ENCODE assay signal across 9 mouse cellular contexts in genomic region chr3:129590548-129591226, GRCm38 (mm10). TPM values are rescaled to one million over a fixed set of nuclear protein-coding genes. Genes with fewer than 3 reads are reported as not detected.
DNase-seq lines count a peak whose midpoint lies in the region; ATAC-seq and TF ChIP-seq lines count a peak whose summit lies in the region.
"Had no signal": no experiment of that assay in that cellular context is flagged by ENCODE, and none has a peak within 500 bp of the region (broad histone marks: within the 10 kb centered on the region; RNA-seq: fewer than 3 reads in every experiment).

No protein-coding gene starts in this region.

- H3K4me3 ChIP-seq in ES-E14 (ENCODE audit: insufficient read depth in 1 of 2, low read depth in 1 of 2, low read length in 2 of 2, poor library complexity in 1 of 2, severe bottlenecking in 1 of 2) = peak overlapping the region in 1 of 2 experiments; percentile 11; a peak in 1 of 4 replicates
- H3K4me3 ChIP-seq in embryonic facial prominence, embryonic 10.5 days = no peak overlapping the region
- H3K4me3 ChIP-seq: limb, embryonic 13.5 days had no signal

- peak; percentile 66 to 67 for DNase-seq in B cell, adult 2 months
- DNase-seq in ES-E14 (ENCODE audit: low read depth, low spot score) = no peak
- DNase-seq in frontal cortex, postnatal 36 days (ENCODE audit: low spot score in 2 of 2) = peak; percentile 77 to 86
- peak; percentile 73 to 78 for DNase-seq in left cerebral cortex, adult 18-20 months (ENCODE audit: low spot score in 2 of 2)
- peak; percentile 39 for DNase-seq in retina, postnatal 7 days (ENCODE audit: low read depth, low spot score)
- no peak for DNase-seq in embryonic facial prominence, embryonic 10.5 days (ENCODE audit: low spot score)
- no peak for DNase-seq in testis, postnatal 10 days (ENCODE audit: low spot score)

- H3K36me3 ChIP-seq in ES-E14 (ENCODE audit: control insufficient read depth, insufficient read depth, low read length, poor library complexity, severe bottlenecking) = peaks cover 23% of the 10 kb centered on the region
- H3K36me3 ChIP-seq in embryonic facial prominence, embryonic 10.5 days (replicated peaks) = peaks cover 44% of the 10 kb centered on the region
- H3K36me3 ChIP-seq: limb, embryonic 13.5 days had no signal

- 86% methylated on average over 17 of the region's 17 CpGs for WGBS in embryonic facial prominence, embryonic 10.5 days

- H3K9me3 ChIP-seq in ES-E14 (ENCODE audit: control insufficient read depth, insufficient read depth, low read depth, low read length) = no peaks in the 10 kb centered on the region
- H3K9me3 ChIP-seq in embryonic facial prominence, embryonic 10.5 days = no peaks in the 10 kb centered on the region
- H3K9me3 ChIP-seq: limb, embryonic 13.5 days had no signal

- in situ Hi-C loops in ES-E14 (cut with MboI; ENCODE audit: low sequenced_read_pairs in 2 of 2, unreplicated experiment in 2 of 2) = no loop called here

- peaks cover 15 to 34% of the 10 kb centered on the region in 2 experiments for H3K4me1 ChIP-seq in ES-E14 (ENCODE audit: control insufficient read depth in 2 of 2, insufficient read depth in 2 of 2, low read length in 2 of 2, poor library complexity in 1 of 2)
- peaks cover 10% of the 10 kb centered on the region for H3K4me1 ChIP-seq in embryonic facial prominence, embryonic 10.5 days

- no peak overlapping the region; the same call in 1 of the 2 replicates for H3K9ac ChIP-seq in ES-E14 (ENCODE audit: insufficient read depth, low read depth, low read length, poor library complexity, severe bottlenecking)
- H3K9ac ChIP-seq: limb, embryonic 13.5 days had no signal

- no peak overlapping the region for H3K27ac ChIP-seq in ES-E14 (ENCODE audit: insufficient read depth, low read depth, low read length, poor library complexity, severe bottlenecking)
- H3K27ac ChIP-seq in embryonic facial prominence, embryonic 10.5 days (replicated peaks) = no peak overlapping the region
- H3K27ac ChIP-seq: limb, embryonic 13.5 days had no signal

- no peak for ATAC-seq in megakaryocyte-erythroid progenitor cell, adult 5-6 weeks (replicated peaks; ENCODE audit: low FRiP score, low TSS enrichment, poor library complexity, severe bottlenecking)

- no peaks in the 10 kb centered on the region for H3K27me3 ChIP-seq in embryonic facial prominence, embryonic 10.5 days (replicated peaks; ENCODE audit: low read depth, poor library complexity, severe bottlenecking)
- H3K27me3 ChIP-seq: limb, embryonic 13.5 days had no signal

TF ChIP-seq in ES-E14, 5 proteins besides CTCF, POLR2A, EP300 and RAD21:
- 0 out of 2 replicates have a peak, but pooled peaks have one; percentile 49 for TF ChIP-seq MAFK (IDR thresholded peaks at IDR 0.05; ENCODE audit: insufficient read depth, low read depth, low read length)
- TF ChIP-seq HCFC1 (IDR thresholded peaks at IDR 0.05; ENCODE audit: borderline replicate concordance, insufficient read depth, low read length) = no peak
TF ChIP-seq in ES-E14: peak in this region for 1.

RNA-seq across cellular contexts. Expression of gene Elovl6, which starts 58.5 kb away (rescaled TPM):
- 109 and 118 TPM in 2 replicates for total RNA-seq in ES-E14 (2012; rRNA removed)
- total RNA-seq in left cerebral cortex, adult 18-20 months (2021) = 10 to 100 TPM; 27.4 to 36.4 TPM
- total RNA-seq in megakaryocyte-erythroid progenitor cell, adult 5-6 weeks (2014; fragmentation: Nextera tagmentation) = 13.0 and 19.4 TPM in 2 replicates
- total RNA-seq in megakaryocyte-erythroid progenitor cell, adult 5-6 weeks (2017) = 15.8 and 17.0 TPM in 2 replicates
- 50.6 and 53.1 TPM in 2 replicates for polyA plus RNA-seq in embryonic facial prominence, embryonic 10.5 days (2016; fragmentation: Nextera tagmentation; extraction: Ambion mirVana)

Comparison
In these comparisons a context has a peak if more than half of its experiments do, and no peak if none do; other contexts are left out.
1. DNase-seq: peak in B cell, adult 2 months (2 of 2), frontal cortex, postnatal 36 days (2 of 2), left cerebral cortex, adult 18-20 months (2 of 2) and retina, postnatal 7 days (single experiment); none in ES-E14 (single experiment), embryonic facial prominence, embryonic 10.5 days (single experiment) and testis, postnatal 10 days (single experiment).